Mouse (Mus musculus) heart, embryonic 12.5 days (tissue): ENCODE measurements at regions not wholly inside any gene's neighbourhood (a gene's known extent, or its start where the extent isn't known, plus 50 kb on each side); places are given as distances from the start of the nearest gene placed in this dataset.

Experiments
- ATAC-seq: fragments of 200-750 bp; cut with Nextera tagmentation; 2 replicates; pipeline ENCODE4 v1.8.0; 2017; ENCODE audit warnings: moderate TSS enrichment, moderate library complexity; ENCODE audit not compliant: insufficient number of reproducible peaks, low FRiP score
- H3K27ac ChIP-seq: fragments of 300-500 bp; sonication (generic); 2 replicates; pipeline ENCODE4 v1.5.1; 2016; ENCODE audit warnings: mild to moderate bottlenecking, moderate library complexity; ENCODE audit not compliant: poor library complexity, severe bottlenecking
- H3K27me3 ChIP-seq: fragments of 300-500 bp; sonication (generic); replicated peaks from 2 replicates; pipeline ENCODE4 v1.6.1; 2016; ENCODE audit warnings: mild to moderate bottlenecking, moderate library complexity
- H3K36me3 ChIP-seq: fragments of 300-500 bp; sonication (generic); 2 replicates; pipeline ENCODE4 v1.6.1; 2016; ENCODE audit warnings: mild to moderate bottlenecking, moderate library complexity
- H3K4me1 ChIP-seq: fragments of 300-500 bp; sonication (generic); replicated peaks from 2 replicates; pipeline ENCODE4 v1.6.1; 2016; ENCODE audit warnings: mild to moderate bottlenecking
- H3K4me2 ChIP-seq: fragments of 300-500 bp; sonication (generic); 2 replicates; pipeline ENCODE4 v1.6.1; 2016; ENCODE audit warnings: mild to moderate bottlenecking, moderate library complexity
- H3K4me3 ChIP-seq: fragments of 300-500 bp; sonication (generic); 2 replicates; pipeline ENCODE4 v1.5.1; 2016; ENCODE audit warnings: mild to moderate bottlenecking
- H3K9ac ChIP-seq: fragments of 300-500 bp; sonication (generic); 2 replicates; pipeline ENCODE4 v1.6.1; 2016; ENCODE audit warnings: mild to moderate bottlenecking, moderate library complexity
- H3K9me3 ChIP-seq: fragments of 300-500 bp; sonication (generic); replicated peaks from 2 replicates; pipeline ENCODE4 v1.6.1; 2016; ENCODE audit warnings: mild to moderate bottlenecking, moderate library complexity
- WGBS: fragments of 180-500 bp; shearing (Covaris S2); methylation state at CpG from one replicate; pipeline ENCODE4 v1.1.7; 2016; 5-methylcytosine and 5-hydroxymethylcytosine counted together

GRCm38 (mm10) chr12:107134353-107134752 lies 354.1 kb upstream of the 3110018I06Rik start:
- no peaks in the 10 kb centered on the region for H3K27me3 ChIP-seq
- peaks cover 12% of the 10 kb centered on the region for H3K4me1 ChIP-seq
- H3K27ac ChIP-seq, result no peak overlapping the region
- no peaks in the 10 kb centered on the region for H3K9me3 ChIP-seq
- no peak overlapping the region for H3K4me3 ChIP-seq
- H3K36me3 ChIP-seq, result no peaks in the 10 kb centered on the region
- 76% methylated on average over 3 of the region's 3 CpGs for WGBS
- no peak overlapping the region for H3K4me2 ChIP-seq
- no peak overlapping the region for H3K9ac ChIP-seq
- ATAC-seq, result no peak

DNA sequence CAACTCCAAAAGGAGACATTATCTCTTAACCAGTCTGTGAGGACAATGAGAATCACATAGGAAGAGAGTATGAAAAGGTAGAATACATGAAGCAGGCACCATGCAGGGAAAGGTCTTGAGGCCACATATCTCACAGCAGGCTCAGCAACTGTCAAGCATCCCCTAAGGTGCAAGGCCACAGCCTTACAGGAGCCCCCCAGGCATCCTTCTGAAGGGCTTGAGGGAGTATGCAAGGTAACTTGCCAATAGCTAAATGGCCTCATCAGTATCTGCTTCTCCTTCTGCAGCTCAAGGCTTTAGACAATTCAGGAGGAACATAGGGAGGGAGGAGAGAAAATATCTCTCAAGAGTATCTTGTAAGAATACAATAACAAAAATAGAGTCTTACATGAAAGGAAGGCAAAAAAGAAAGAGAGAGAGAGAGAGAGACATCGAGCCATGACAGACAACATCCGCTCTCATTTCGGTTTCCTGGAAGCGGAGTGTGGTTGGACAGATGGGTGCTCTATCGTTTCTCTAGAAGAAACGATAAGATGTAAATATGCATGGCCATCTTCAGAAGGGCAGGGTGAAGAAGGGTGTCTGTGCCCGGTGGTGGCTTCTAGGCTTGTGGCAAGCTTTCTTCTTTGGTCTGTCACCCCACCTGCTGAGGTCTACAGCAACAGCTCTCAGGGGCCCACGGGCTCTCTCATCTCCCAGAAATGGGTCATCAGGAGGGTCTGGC lies 349.6 kb upstream of the 3110018I06Rik start:
- no peaks in the 10 kb centered on the region for H3K9me3 ChIP-seq
- ATAC-seq, result no peak
- H3K4me2 ChIP-seq, result no peak overlapping the region
- WGBS, result 90% methylated on average over 8 of the region's 8 CpGs
- no peak overlapping the region for H3K9ac ChIP-seq
- no peak overlapping the region for H3K27ac ChIP-seq
- no peaks in the 10 kb centered on the region for H3K36me3 ChIP-seq
- H3K4me3 ChIP-seq, result no peak overlapping the region
- no peaks in the 10 kb centered on the region for H3K4me1 ChIP-seq
- no peaks in the 10 kb centered on the region for H3K27me3 ChIP-seq

GRCm38 (mm10) chr12:107140957-107141595 lies 347.4 kb upstream of the 3110018I06Rik start:
- no peak overlapping the region for H3K27ac ChIP-seq
- WGBS, result 77% methylated on average over 9 of the region's 9 CpGs
- no peaks in the 10 kb centered on the region for H3K27me3 ChIP-seq
- no peaks in the 10 kb centered on the region for H3K4me1 ChIP-seq
- no peaks in the 10 kb centered on the region for H3K9me3 ChIP-seq
- H3K4me2 ChIP-seq, result no peak overlapping the region
- H3K4me3 ChIP-seq, result no peak overlapping the region
- H3K36me3 ChIP-seq, result no peaks in the 10 kb centered on the region
- ATAC-seq, result no peak
- no peak overlapping the region for H3K9ac ChIP-seq

DNA sequence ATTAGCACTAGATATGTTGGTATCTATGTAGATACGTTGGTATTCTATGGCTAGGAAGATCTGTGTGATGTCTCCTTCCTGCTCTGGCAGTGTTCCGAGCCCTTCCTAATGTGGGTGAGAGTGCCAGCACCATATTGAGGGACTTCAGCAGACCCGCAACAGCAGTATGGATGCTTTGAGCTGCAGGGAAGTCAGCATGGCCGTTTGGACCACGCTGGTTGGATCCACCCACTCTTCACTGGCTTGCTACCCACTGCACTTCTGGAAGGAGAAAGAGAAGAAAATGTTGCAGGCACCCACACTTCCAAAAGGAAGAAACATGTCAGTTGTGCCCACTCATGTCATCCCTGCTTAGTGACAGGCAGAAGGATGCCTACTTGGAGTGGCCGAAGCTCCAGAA lies 346.2 kb upstream of the 3110018I06Rik start:
- 78% methylated on average over 6 of the region's 6 CpGs for WGBS
- H3K4me3 ChIP-seq, result no peak overlapping the region
- no peak overlapping the region for H3K4me2 ChIP-seq
- no peaks in the 10 kb centered on the region for H3K9me3 ChIP-seq
- no peaks in the 10 kb centered on the region for H3K4me1 ChIP-seq
- H3K9ac ChIP-seq, result no peak overlapping the region
- no peaks in the 10 kb centered on the region for H3K36me3 ChIP-seq
- no peaks in the 10 kb centered on the region for H3K27me3 ChIP-seq
- no peak overlapping the region for H3K27ac ChIP-seq
- ATAC-seq, result no peak

- no peak overlapping the region for H3K4me3 ChIP-seq
- no peaks in the 10 kb centered on the region for H3K36me3 ChIP-seq
- no peaks in the 10 kb centered on the region for H3K9me3 ChIP-seq
- H3K4me2 ChIP-seq, result no peak overlapping the region
- no peak for ATAC-seq
- no peak overlapping the region for H3K27ac ChIP-seq
- H3K27me3 ChIP-seq, result no peaks in the 10 kb centered on the region
- H3K4me1 ChIP-seq, result no peaks in the 10 kb centered on the region
- WGBS, result 68% methylated on average over 5 of the region's 5 CpGs
- no peak overlapping the region for H3K9ac ChIP-seq
Measured at GRCm38 (mm10) chr12:107146608-107147121, 341.8 kb upstream of the 3110018I06Rik start.

DNA sequence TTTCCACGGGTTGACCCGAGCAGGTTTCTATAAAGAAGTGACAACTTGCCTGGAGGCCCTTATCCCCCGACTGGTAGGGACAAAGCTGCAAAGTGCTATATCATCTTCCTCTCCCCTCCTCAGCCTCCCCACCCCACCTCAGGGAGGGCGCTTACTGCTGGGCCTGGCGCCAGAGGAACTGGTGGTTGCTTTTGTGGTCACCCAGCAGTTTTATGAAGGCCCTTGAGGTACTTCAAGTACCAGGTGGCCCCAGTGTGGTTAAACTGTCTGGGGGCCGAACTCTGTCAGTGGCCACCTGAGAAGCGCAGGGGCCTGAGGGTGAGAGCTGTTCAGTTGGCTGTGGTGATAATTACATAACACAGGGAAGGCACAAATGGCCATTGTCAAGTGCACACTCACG lies 340.0 kb upstream of the 3110018I06Rik start:
- Histone ChIP-seq H3K4me3 (no peak overlapping the region), H3K9ac (no peak overlapping the region), H3K36me3 (no peaks in the 10 kb centered on the region), H3K4me1 (no peaks in the 10 kb centered on the region), H3K27me3 (no peaks in the 10 kb centered on the region), H3K27ac (no peak overlapping the region), H3K4me2 (no peak overlapping the region), H3K9me3 (no peaks in the 10 kb centered on the region)
- WGBS, result 63% methylated on average over 8 of the region's 8 CpGs
- no peak for ATAC-seq

DNA sequence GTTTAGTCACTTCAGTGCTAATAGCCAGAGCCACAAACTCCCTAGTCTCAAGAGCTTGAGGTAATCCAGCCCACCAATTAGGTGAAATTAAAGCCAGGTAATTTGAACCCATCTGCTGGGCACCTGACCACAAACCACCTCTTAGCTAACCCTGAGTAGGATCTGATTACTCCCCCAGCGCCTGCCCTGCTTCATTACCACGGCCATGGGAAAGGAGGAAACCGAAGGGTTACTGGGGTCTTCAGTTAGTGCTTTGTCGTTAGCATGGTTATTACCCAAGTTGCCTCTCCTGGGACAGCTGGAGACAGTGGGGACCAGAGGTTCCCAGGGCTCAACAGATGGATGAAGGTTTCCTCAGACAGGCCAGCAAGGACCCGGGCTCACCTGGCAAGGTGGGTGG lies 337.3 kb upstream of the 3110018I06Rik start:
- no peak for ATAC-seq
- WGBS, result 72% methylated on average over 5 of the region's 5 CpGs
- H3K9me3 ChIP-seq, result no peaks in the 10 kb centered on the region
- H3K4me3 ChIP-seq, result no peak overlapping the region
- no peaks in the 10 kb centered on the region for H3K36me3 ChIP-seq
- H3K4me2 ChIP-seq, result no peak overlapping the region
- H3K4me1 ChIP-seq, result no peaks in the 10 kb centered on the region
- H3K9ac ChIP-seq, result no peak overlapping the region
- H3K27me3 ChIP-seq, result no peaks in the 10 kb centered on the region
- H3K27ac ChIP-seq, result no peak overlapping the region

GRCm38 (mm10) chr12:107154668-107155067 lies 333.8 kb upstream of the 3110018I06Rik start:
- Histone ChIP-seq H3K4me1 (no peaks in the 10 kb centered on the region), H3K27ac (no peak overlapping the region), H3K4me3 (no peak overlapping the region), H3K4me2 (no peak overlapping the region), H3K36me3 (no peaks in the 10 kb centered on the region), H3K9me3 (no peaks in the 10 kb centered on the region), H3K9ac (no peak overlapping the region), H3K27me3 (peaks cover 11% of the 10 kb centered on the region)
- WGBS, result 90% methylated on average over 2 of the region's 2 CpGs
- ATAC-seq, result no peak

DNA sequence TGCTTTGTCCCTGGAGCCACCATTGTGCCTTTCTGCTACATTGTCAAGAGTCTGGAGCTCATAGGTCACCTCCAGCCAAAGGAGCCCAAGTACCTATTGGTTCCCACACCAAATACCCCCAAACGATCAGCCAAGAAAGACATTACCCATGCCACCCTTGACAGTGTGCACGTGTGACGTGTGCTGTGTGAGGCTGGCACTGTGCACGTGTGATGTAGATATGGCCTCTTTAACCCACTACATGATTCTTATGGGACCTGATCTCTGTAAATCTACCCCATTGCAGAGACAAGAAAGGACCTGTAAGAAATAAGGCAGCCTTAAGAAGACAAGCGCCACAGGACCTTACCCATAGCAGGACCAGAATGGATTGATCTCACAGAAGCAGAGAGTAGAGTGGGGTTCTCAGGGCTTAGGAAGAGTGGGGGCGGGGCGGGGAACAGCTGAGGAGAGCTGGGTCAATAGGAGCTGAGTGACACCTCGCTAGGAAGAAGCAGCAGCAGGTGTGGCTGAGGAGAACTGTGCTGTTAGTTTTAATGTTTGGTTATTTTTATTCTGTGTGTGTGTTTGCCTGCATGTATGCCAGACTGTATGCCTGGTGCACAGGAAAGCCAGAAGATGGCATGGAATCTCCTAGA lies 331.5 kb upstream of the 3110018I06Rik start:
- H3K4me1 ChIP-seq, result 0 out of 2 replicates have a peak, but pooled peaks cover 4% of the 10 kb centered on the region
- peaks cover 11% of the 10 kb centered on the region for H3K27me3 ChIP-seq
- H3K36me3 ChIP-seq, result no peaks in the 10 kb centered on the region
- no peak overlapping the region for H3K27ac ChIP-seq
- H3K9me3 ChIP-seq, result no peaks in the 10 kb centered on the region
- H3K4me2 ChIP-seq, result no peak overlapping the region
- no peak for ATAC-seq
- no peak overlapping the region for H3K4me3 ChIP-seq
- WGBS, result 72% methylated on average over 8 of the region's 8 CpGs
- no peak overlapping the region for H3K9ac ChIP-seq

DNA sequence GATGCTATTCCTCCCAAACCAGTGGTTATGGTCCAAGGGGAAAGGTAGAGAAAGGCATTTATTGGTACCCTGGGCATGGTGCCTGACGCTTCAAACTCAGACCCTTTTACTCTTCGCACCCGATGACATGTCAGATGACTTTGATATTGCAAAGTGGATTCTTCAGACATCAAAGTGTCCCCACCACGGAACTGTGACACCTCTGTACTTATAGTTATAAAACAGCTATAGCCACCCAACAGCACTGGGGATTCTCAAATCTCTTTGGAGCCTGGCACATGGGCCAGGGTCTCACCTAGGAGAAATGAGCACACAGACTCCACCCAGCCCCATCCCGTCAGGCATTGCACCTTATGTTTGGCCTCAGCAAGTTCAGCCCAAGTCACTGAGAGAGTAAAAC lies 329.3 kb upstream of the 3110018I06Rik start:
- Histone ChIP-seq H3K4me2 (no peak overlapping the region), H3K4me1 (0 out of 2 replicates have a peak, but pooled peaks cover 4% of the 10 kb centered on the region), H3K27me3 (peaks cover 11% of the 10 kb centered on the region), H3K36me3 (no peaks in the 10 kb centered on the region), H3K27ac (no peak overlapping the region), H3K9me3 (no peaks in the 10 kb centered on the region), H3K4me3 (no peak overlapping the region), H3K9ac (no peak overlapping the region)
- WGBS, result 58% methylated on average over 5 of the region's 5 CpGs
- no peak for ATAC-seq

DNA sequence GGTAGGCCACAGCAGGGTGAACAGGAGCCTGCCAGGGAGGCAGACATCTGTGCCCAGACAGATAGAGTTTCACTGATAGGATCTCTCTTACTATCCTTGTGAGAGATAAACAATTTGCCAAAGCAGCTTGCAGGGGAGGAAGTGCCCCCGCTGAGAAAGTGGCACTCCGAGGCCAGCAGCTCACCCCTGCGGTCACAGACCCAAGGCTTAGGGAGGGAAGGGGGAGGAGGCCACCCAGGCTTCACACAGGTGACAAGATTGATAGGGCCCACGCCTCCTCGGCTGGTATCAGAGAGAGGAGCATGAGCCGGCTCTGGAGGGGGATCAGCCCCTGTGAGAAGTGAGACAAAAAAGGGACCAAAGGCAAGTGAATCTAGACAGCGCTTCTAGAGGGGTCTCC lies 328.3 kb upstream of the 3110018I06Rik start:
- Histone ChIP-seq H3K36me3 (no peaks in the 10 kb centered on the region), H3K27ac (no peak overlapping the region), H3K27me3 (peaks cover 11% of the 10 kb centered on the region), H3K4me2 (no peak overlapping the region), H3K4me3 (no peak overlapping the region), H3K9me3 (no peaks in the 10 kb centered on the region), H3K4me1 (0 out of 2 replicates have a peak, but pooled peaks cover 4% of the 10 kb centered on the region), H3K9ac (no peak overlapping the region)
- WGBS, result 7% methylated on average over 7 of the region's 7 CpGs
- ATAC-seq, result no peak
